Mouse (Mus musculus) MEL (cell line): ENCODE results near the gene Cnppd1.

ENCODE experiments used
- CHD2 ChIP-seq: IDR thresholded peaks from 2 replicates; pipeline ENCODE4 v1.6.1; 2011; ENCODE audit warnings: low read length, improper control_type of control experiment
- CTCF ChIP-seq, 3 experiments: IDR thresholded peaks in 2 of 3; conservative IDR thresholded peaks in 1 of 3; 2 replicates each; pipeline ENCODE4 v1.5.1; 2011 to 2012; ENCODE audit warnings: low read length in 3 of 3, low read depth in 2 of 3, mild to moderate bottlenecking in 2 of 3, improper control_type of control experiment in 1 of 3, inconsistent platforms in 1 of 3, mixed read lengths in 1 of 3, moderate library complexity in 1 of 3; ENCODE audit not compliant: control insufficient read depth in 1 of 3, insufficient read depth in 1 of 3, poor library complexity in 1 of 3, severe bottlenecking in 1 of 3
- POLR2A ChIP-seq, 2 experiments: IDR thresholded peaks; 2 replicates each; pipeline ENCODE4 v1.6.1; 2011 to 2012; ENCODE audit warnings: low read length in 2 of 2, mild to moderate bottlenecking in 2 of 2, control low read depth in 1 of 2, improper control_type of control experiment in 1 of 2, low read depth in 1 of 2, moderate library complexity in 1 of 2; ENCODE audit not compliant: control insufficient read depth in 1 of 2, insufficient read depth in 1 of 2, poor library complexity in 1 of 2
- SMC3 ChIP-seq: IDR thresholded peaks from 2 replicates; pipeline ENCODE4 v1.6.1; 2011; ENCODE audit warnings: low read depth, low read length, improper control_type of control experiment

DNA sequence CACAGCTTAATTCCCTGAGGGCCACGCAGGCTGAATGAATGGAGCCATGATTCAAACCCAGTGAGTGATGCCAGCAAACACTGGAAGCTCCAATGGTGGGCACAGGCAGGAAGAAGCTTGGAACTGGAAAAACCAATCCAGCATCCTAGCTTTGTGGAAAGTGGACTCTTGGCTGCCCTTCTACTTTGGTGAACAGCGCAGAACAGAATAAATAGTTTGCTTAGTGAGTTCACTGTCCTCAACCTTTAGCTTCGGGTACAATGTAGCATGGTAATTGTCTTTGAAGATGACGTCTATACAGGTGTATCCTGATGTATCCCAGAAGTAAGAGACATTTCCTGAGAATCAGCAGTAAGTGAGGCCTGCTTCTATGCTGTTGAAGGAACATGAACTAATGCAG is 6.2 kb upstream of the Cnppd1 start:
- no peak for TF ChIP-seq SMC3
- TF ChIP-seq CHD2, result no peak
- no peak for TF ChIP-seq POLR2A (IDR thresholded peaks at IDR 0.05; ENCODE audit: control insufficient read depth in 1 of 2, insufficient read depth in 1 of 2, low read depth in 1 of 2, low read length in 2 of 2, poor library complexity in 1 of 2)
- no peak for TF ChIP-seq CTCF (IDR thresholded peaks at IDR 0.05 in 2 of 3, conservative IDR thresholded peaks at IDR 0.05 in 1 of 3; ENCODE audit: control insufficient read depth in 1 of 3, insufficient read depth in 1 of 3, low read depth in 2 of 3, low read length in 3 of 3, poor library complexity in 1 of 3, severe bottlenecking in 1 of 3)
